Mouse (Mus musculus): ENCODE measurements around the gene Comt. TPM values are rescaled to one million over a fixed set of nuclear protein-coding genes. Genes with fewer than 3 reads are reported as not detected.

Gene Comt
- total RNA-seq, 1 experiment = 40.1 TPM

GRCm38 (mm10) chr16:18424364-18425045, 2.1 kb downstream of the Comt start:
- in situ Hi-C loops (cut with MboI; ENCODE audit: low sequenced_read_pairs in 2 of 2, unreplicated experiment in 2 of 2) = no loop called here
- Histone ChIP-seq H3K9ac (ENCODE audit: insufficient read depth, low read depth, low read length, poor library complexity, severe bottlenecking) (no peak overlapping the region), H3K36me3 (ENCODE audit: control insufficient read depth, insufficient read depth, low read length, poor library complexity, severe bottlenecking) (no peaks in the 10 kb centered on the region), H3K9me3 (ENCODE audit: control insufficient read depth, insufficient read depth, low read depth, low read length) (no peaks in the 10 kb centered on the region), H3K4me3 (ENCODE audit: insufficient read depth in 1 of 2, low read depth in 1 of 2, low read length in 2 of 2, poor library complexity in 1 of 2, severe bottlenecking in 1 of 2) (no peak overlapping the region), H3K27ac (ENCODE audit: insufficient read depth, low read depth, low read length, poor library complexity, severe bottlenecking) (no peak overlapping the region), H3K4me1 (ENCODE audit: control insufficient read depth in 2 of 2, insufficient read depth in 2 of 2, low read length in 2 of 2, poor library complexity in 1 of 2) (peaks cover 0 to 12% of the 10 kb centered on the region in 2 experiments; a peak in 3 of 4 replicates)
- TF ChIP-seq ZNF384 (IDR thresholded peaks at IDR 0.05; ENCODE audit: low read depth, low read length) (no peak), HCFC1 (IDR thresholded peaks at IDR 0.05; ENCODE audit: borderline replicate concordance, insufficient read depth, low read length) (no peak), ZC3H11A (IDR thresholded peaks at IDR 0.05; ENCODE audit: borderline replicate concordance, low read depth, low read length) (no peak), MAFK (IDR thresholded peaks at IDR 0.05; ENCODE audit: insufficient read depth, low read depth, low read length) (no peak), CHD2 (IDR thresholded peaks at IDR 0.05; ENCODE audit: low read depth, low read length) (no peak)
- DNase-seq (ENCODE audit: low read depth, low spot score) = no peak

GRCm38 (mm10) chr16:18423915-18424265, 2.8 kb downstream of the Comt start:
- DNase-seq (ENCODE audit: low read depth, low spot score) = no peak
- Histone ChIP-seq H3K27ac (ENCODE audit: insufficient read depth, low read depth, low read length, poor library complexity, severe bottlenecking) (no peak overlapping the region), H3K9ac (ENCODE audit: insufficient read depth, low read depth, low read length, poor library complexity, severe bottlenecking) (no peak overlapping the region), H3K9me3 (ENCODE audit: control insufficient read depth, insufficient read depth, low read depth, low read length) (no peaks in the 10 kb centered on the region), H3K4me1 (ENCODE audit: control insufficient read depth in 2 of 2, insufficient read depth in 2 of 2, low read length in 2 of 2, poor library complexity in 1 of 2) (peaks cover 0 to 12% of the 10 kb centered on the region in 2 experiments; a peak in 3 of 4 replicates), H3K4me3 (ENCODE audit: insufficient read depth in 1 of 2, low read depth in 1 of 2, low read length in 2 of 2, poor library complexity in 1 of 2, severe bottlenecking in 1 of 2) (no peak overlapping the region), H3K36me3 (ENCODE audit: control insufficient read depth, insufficient read depth, low read length, poor library complexity, severe bottlenecking) (no peaks in the 10 kb centered on the region)
- in situ Hi-C loops (cut with MboI; ENCODE audit: low sequenced_read_pairs in 2 of 2, unreplicated experiment in 2 of 2) = no loop called here
- no peak for TF ChIP-seq HCFC1 (IDR thresholded peaks at IDR 0.05; ENCODE audit: borderline replicate concordance, insufficient read depth, low read length)

GRCm38 (mm10) chr16:18423203-18423914, 3.3 kb downstream of the Comt start:
- Histone ChIP-seq H3K9me3 (ENCODE audit: control insufficient read depth, insufficient read depth, low read depth, low read length) (no peaks in the 10 kb centered on the region), H3K27ac (ENCODE audit: insufficient read depth, low read depth, low read length, poor library complexity, severe bottlenecking) (no peak overlapping the region), H3K36me3 (ENCODE audit: control insufficient read depth, insufficient read depth, low read length, poor library complexity, severe bottlenecking) (no peaks in the 10 kb centered on the region), H3K4me3 (ENCODE audit: insufficient read depth in 1 of 2, low read depth in 1 of 2, low read length in 2 of 2, poor library complexity in 1 of 2, severe bottlenecking in 1 of 2) (no peak overlapping the region), H3K9ac (ENCODE audit: insufficient read depth, low read depth, low read length, poor library complexity, severe bottlenecking) (no peak overlapping the region), H3K4me1 (ENCODE audit: control insufficient read depth in 2 of 2, insufficient read depth in 2 of 2, low read length in 2 of 2, poor library complexity in 1 of 2) (peaks cover 0 to 12% of the 10 kb centered on the region in 2 experiments; a peak in 3 of 4 replicates)
- in situ Hi-C loops (cut with MboI; ENCODE audit: low sequenced_read_pairs in 2 of 2, unreplicated experiment in 2 of 2) = no loop called here
- no peak for DNase-seq (ENCODE audit: low read depth, low spot score)
- no peak for TF ChIP-seq MAFK (IDR thresholded peaks at IDR 0.05; ENCODE audit: insufficient read depth, low read depth, low read length)
- TF ChIP-seq ZNF384 (IDR thresholded peaks at IDR 0.05; ENCODE audit: low read depth, low read length) = no peak
- no peak for TF ChIP-seq HCFC1 (IDR thresholded peaks at IDR 0.05; ENCODE audit: borderline replicate concordance, insufficient read depth, low read length)
- no peak for TF ChIP-seq ZC3H11A (IDR thresholded peaks at IDR 0.05; ENCODE audit: borderline replicate concordance, low read depth, low read length)
- no peak for TF ChIP-seq CHD2 (IDR thresholded peaks at IDR 0.05; ENCODE audit: low read depth, low read length)

- DNase-seq (ENCODE audit: low read depth, low spot score) = no peak
- in situ Hi-C loops (cut with MboI; ENCODE audit: low sequenced_read_pairs in 2 of 2, unreplicated experiment in 2 of 2) = no loop called here
- Histone ChIP-seq H3K9ac (ENCODE audit: insufficient read depth, low read depth, low read length, poor library complexity, severe bottlenecking) (no peak overlapping the region), H3K27ac (ENCODE audit: insufficient read depth, low read depth, low read length, poor library complexity, severe bottlenecking) (no peak overlapping the region), H3K36me3 (ENCODE audit: control insufficient read depth, insufficient read depth, low read length, poor library complexity, severe bottlenecking) (no peaks in the 10 kb centered on the region), H3K9me3 (ENCODE audit: control insufficient read depth, insufficient read depth, low read depth, low read length) (no peaks in the 10 kb centered on the region), H3K4me1 (ENCODE audit: control insufficient read depth in 2 of 2, insufficient read depth in 2 of 2, low read length in 2 of 2, poor library complexity in 1 of 2) (peaks cover 0 to 6% of the 10 kb centered on the region in 2 experiments; a peak in 2 of 4 replicates), H3K4me3 (ENCODE audit: insufficient read depth in 1 of 2, low read depth in 1 of 2, low read length in 2 of 2, poor library complexity in 1 of 2, severe bottlenecking in 1 of 2) (no peak overlapping the region)
- TF ChIP-seq ZC3H11A (IDR thresholded peaks at IDR 0.05; ENCODE audit: borderline replicate concordance, low read depth, low read length) (no peak), HCFC1 (IDR thresholded peaks at IDR 0.05; ENCODE audit: borderline replicate concordance, insufficient read depth, low read length) (no peak), MAFK (IDR thresholded peaks at IDR 0.05; ENCODE audit: insufficient read depth, low read depth, low read length) (no peak), CHD2 (IDR thresholded peaks at IDR 0.05; ENCODE audit: low read depth, low read length) (no peak), ZNF384 (IDR thresholded peaks at IDR 0.05; ENCODE audit: low read depth, low read length) (no peak)
Observed at GRCm38 (mm10) chr16:18420571-18420970, 6.1 kb downstream of the Comt start.
